Mouse (Mus musculus) CD4-positive, CD25-positive, alpha-beta regulatory T cell, adult 2 months (primary cell): ENCODE data around the gene Foxo6.

Source experiments
- DNase-seq: peaks from one replicate; pipeline ENCODE4 v3.0.0-alpha.2; 2012; ENCODE audit warnings: low read depth, low spot score

Gene Foxo6

GRCm38 (mm10) chr4:120247412-120247811 lies 39.7 kb downstream of the Foxo6 start:
- no peak for DNase-seq

GRCm38 (mm10) chr4:120246086-120246485 lies 41.1 kb downstream of the Foxo6 start:
- DNase-seq = no peak

- DNase-seq = no peak
These were observed 44.3 kb downstream of the Foxo6 start for GRCm38 (mm10) chr4:120242783-120243262.

GRCm38 (mm10) chr4:120241106-120241505 lies 46.0 kb downstream of the Foxo6 start:
- DNase-seq = no peak

GRCm38 (mm10) chr4:120239419-120239818 lies 47.7 kb downstream of the Foxo6 start:
- DNase-seq = no peak

GRCm38 (mm10) chr4:120233243-120233642 lies 53.9 kb downstream of the Foxo6 start:
- no peak for DNase-seq

- no peak for DNase-seq
These were observed 54.6 kb downstream of the Foxo6 start for GRCm38 (mm10) chr4:120232541-120232940.

GRCm38 (mm10) chr4:120231982-120232381 lies 55.2 kb downstream of the Foxo6 start:
- DNase-seq = no peak

- peak; percentile 46 for DNase-seq
These were observed 56.9 kb downstream of the Foxo6 start for GRCm38 (mm10) chr4:120230256-120230649.

GRCm38 (mm10) chr4:120229505-120230255 lies 57.5 kb downstream of the Foxo6 start:
- DNase-seq = no peak

- DNase-seq = no peak
These were observed 58.5 kb downstream of the Foxo6 start for GRCm38 (mm10) chr4:120228613-120229012.

GRCm38 (mm10) chr4:120227224-120227623 lies 59.9 kb downstream of the Foxo6 start:
- DNase-seq = no peak

GRCm38 (mm10) chr4:120226682-120227081 lies 60.5 kb downstream of the Foxo6 start:
- no peak for DNase-seq

- DNase-seq = peak; percentile 64
These were observed 61.9 kb downstream of the Foxo6 start for GRCm38 (mm10) chr4:120225135-120225780.

GRCm38 (mm10) chr4:120223805-120224204 lies 63.3 kb downstream of the Foxo6 start:
- no peak for DNase-seq

GRCm38 (mm10) chr4:120223108-120223745 lies 63.9 kb downstream of the Foxo6 start:
- DNase-seq = no peak

GRCm38 (mm10) chr4:120221708-120222107 lies 65.4 kb downstream of the Foxo6 start:
- no peak for DNase-seq

- no peak for DNase-seq
These were observed 68.3 kb downstream of the Foxo6 start for GRCm38 (mm10) chr4:120218878-120219277.
